Mouse (Mus musculus): Measurements from ENCODE around the gene Col5a3.

DNA sequence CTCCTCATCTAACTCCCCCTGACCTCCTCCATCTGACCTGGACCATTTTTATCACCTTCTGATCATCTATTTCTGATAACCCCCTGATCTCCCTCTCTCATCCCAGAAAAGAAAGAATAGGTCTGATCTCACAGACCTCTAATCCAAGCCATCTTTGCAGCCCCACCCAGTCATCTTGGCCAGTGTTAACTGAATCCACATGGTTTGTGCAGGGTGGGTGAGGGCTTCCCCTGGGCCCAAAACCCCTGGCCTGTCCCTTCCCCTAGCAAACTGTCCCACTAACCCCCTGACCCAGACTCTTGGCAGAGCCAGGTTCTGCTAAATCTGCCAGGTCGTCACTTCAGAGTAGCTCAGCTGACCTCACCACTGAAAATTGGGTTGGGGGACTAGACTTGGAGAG, 4.1 kb downstream of the Col5a3 start:
- TF ChIP-seq EP300 (IDR thresholded peaks at IDR 0.05; ENCODE audit: low read depth) (no peak), CTCF (IDR thresholded peaks at IDR 0.05; ENCODE audit: low read depth) (no peak)
